Mouse (Mus musculus) forebrain, embryonic 11.5 days (tissue): ENCODE data around the gene Ctnnbip1. TPM values are rescaled to one million over a fixed set of nuclear protein-coding genes. Genes with fewer than 3 reads are reported as not detected.
A peak's percentile ranks its signal among the peaks of the same experiment; 100 is the strongest.

Experiments
- ATAC-seq: fragments of 200-750 bp; cut with Nextera tagmentation; replicated peaks from 2 replicates; pipeline ENCODE4 v1.8.0; 2017; ENCODE audit warnings: moderate TSS enrichment; ENCODE audit not compliant: low FRiP score
- DNase-seq: peaks from one replicate; pipeline ENCODE4 v3.0.0-alpha.2; 2017; ENCODE audit warnings: low spot score
- H3K27ac ChIP-seq: fragments of 300-500 bp; sonication (generic); 2 replicates; pipeline ENCODE4 v1.5.1; 2014; ENCODE audit warnings: low read depth, low read length
- H3K27me3 ChIP-seq: fragments of 300-500 bp; sonication (generic); 2 replicates; pipeline ENCODE4 v1.6.1; 2014; ENCODE audit warnings: mild to moderate bottlenecking, low read length, mixed read lengths; ENCODE audit not compliant: control insufficient read depth, insufficient read depth
- H3K36me3 ChIP-seq: fragments of 300-500 bp; sonication (generic); 2 replicates; pipeline ENCODE4 v1.6.1; 2014; ENCODE audit warnings: mild to moderate bottlenecking, low read length, moderate library complexity, mixed read lengths; ENCODE audit not compliant: control insufficient read depth, insufficient read depth
- H3K4me1 ChIP-seq: fragments of 300-500 bp; sonication (generic); replicated peaks from 2 replicates; pipeline ENCODE4 v1.6.1; 2014; ENCODE audit warnings: low read length, mixed read lengths; ENCODE audit not compliant: control insufficient read depth, insufficient read depth
- H3K4me2 ChIP-seq: fragments of 300-500 bp; sonication (generic); 2 replicates; pipeline ENCODE4 v1.6.1; 2014; ENCODE audit warnings: low read depth, mild to moderate bottlenecking, low read length, moderate library complexity, mixed read lengths; ENCODE audit not compliant: severe bottlenecking
- H3K4me3 ChIP-seq: fragments of 300-500 bp; sonication (generic); 2 replicates; pipeline ENCODE4 v1.5.1; 2014; ENCODE audit warnings: low read depth, low read length
- H3K9ac ChIP-seq: fragments of 300-500 bp; sonication (generic); 2 replicates; pipeline ENCODE4 v1.6.1; 2014; ENCODE audit warnings: low read length
- H3K9me3 ChIP-seq: fragments of 300-500 bp; sonication (generic); 2 replicates; pipeline ENCODE4 v1.6.1; 2016; ENCODE audit warnings: low read length, mixed read lengths; ENCODE audit not compliant: control insufficient read depth
- WGBS: fragments of 180-500 bp; shearing (Covaris S2); extraction: QIAGEN DNeasy Blood & Tissue Kit; methylation state at CpG from one replicate; pipeline ENCODE4 v1.1.7; 2014; 5-methylcytosine and 5-hydroxymethylcytosine counted together
- polyA plus RNA-seq: library from polyadenylated mRNA; unstranded; fragments of >200 nt; fragmentation: Nextera tagmentation; extraction: Ambion mirVana; gene quantifications from 2 replicates; pipeline ENCODE4 v1.2.1, GENCODE M21; 2014

Ctnnbip1 gene
- 71.7 and 72.1 TPM in 2 replicates for polyA plus RNA-seq

GRCm38 (mm10) chr4:149517868-149518340 is at the start of gene Ctnnbip1:
Ctnnbip1 (plus strand) TSS chr4:149518236.
- Histone ChIP-seq H3K4me1 (peaks cover 8% of the 10 kb centered on the region), H3K27me3 (no peaks in the 10 kb centered on the region), H3K4me2 (peak within 1 kb of the TSS; percentile 69), H3K36me3 (no peaks in the 10 kb centered on the region), H3K9ac (peak within 1 kb of the TSS; percentile 84), H3K9me3 (no peaks in the 10 kb centered on the region), H3K27ac (no peak within 1 kb of the TSS), H3K4me3 (peak within 1 kb of the TSS; percentile 87)
- ATAC-seq (peak; percentile 98), DNase-seq (peak; percentile 98)
- under 1% methylated on average over 36 of the region's 46 CpGs for WGBS

- 96% methylated on average over 3 of the region's 3 CpGs for WGBS
- peaks cover 6% of the 10 kb centered on the region for H3K36me3 ChIP-seq
- no peak for ATAC-seq
These were observed 48.5 kb upstream of the Ctnnbip1 start for GRCm38 (mm10) chr4:149469557-149469956.

DNA sequence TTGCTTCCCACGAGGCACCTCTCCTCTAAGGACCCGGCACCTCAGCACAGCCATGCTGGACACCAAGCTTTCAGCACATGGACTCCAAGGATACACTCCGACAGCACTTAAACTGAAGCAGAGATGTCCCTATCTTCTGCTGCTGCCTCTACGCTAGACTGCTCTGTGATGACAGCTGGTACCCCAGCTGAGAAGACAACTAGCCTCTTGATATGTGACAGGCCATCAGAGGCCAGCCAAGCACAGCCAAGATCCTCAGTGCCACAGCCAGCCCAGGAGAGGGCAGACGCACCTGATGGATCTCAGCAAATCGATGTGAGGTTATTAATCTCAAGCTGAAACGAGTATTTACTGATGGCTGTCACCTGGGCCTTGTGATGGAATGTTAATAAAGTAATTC is 42.9 kb upstream of the Ctnnbip1 start:
- no peak for ATAC-seq
- DNase-seq, result no peak
- WGBS, result 85% methylated on average over 7 of the region's 7 CpGs

More at GRCm38 (mm10) chr4:149469557-149469956, 48.5 kb upstream of the Ctnnbip1 start:
- Histone ChIP-seq H3K9me3 (no peaks in the 10 kb centered on the region), H3K27ac (no peak overlapping the region), H3K9ac (no peak overlapping the region), H3K4me3 (no peak overlapping the region), H3K4me1 (no peaks in the 10 kb centered on the region), H3K27me3 (no peaks in the 10 kb centered on the region), H3K4me2 (no peak overlapping the region)
- no peak for DNase-seq

DNA sequence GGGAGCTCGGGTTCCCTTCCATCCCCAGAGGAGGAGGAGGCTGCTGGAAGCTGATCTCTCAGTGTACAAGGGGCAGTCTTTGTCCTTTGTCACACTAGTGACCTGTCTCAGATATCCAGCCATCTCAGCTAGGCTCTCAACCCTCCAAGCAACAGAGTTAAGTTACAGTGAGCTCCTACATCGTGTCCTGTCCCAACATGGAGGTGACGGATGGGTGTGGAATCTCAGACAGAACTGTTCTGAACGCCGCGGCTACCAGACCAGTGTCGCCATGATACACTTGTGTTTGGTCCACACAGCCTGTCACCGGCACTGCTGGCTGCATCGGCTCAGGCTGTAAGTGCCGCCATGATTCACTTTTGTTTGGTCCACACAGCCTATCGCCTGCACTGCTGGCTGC is 41.0 kb upstream of the Ctnnbip1 start, which contains the start of gene Tmem274:
Gene Tmem274 (plus strand): TSS at position 301 of the 400 bp plus-strand sequence.
- Histone ChIP-seq H3K4me3 (no peak within 1 kb of the TSS), H3K9me3 (no peaks in the 10 kb centered on the region), H3K27me3 (no peaks in the 10 kb centered on the region), H3K27ac (no peak within 1 kb of the TSS), H3K9ac (no peak within 1 kb of the TSS), H3K4me1 (no peaks in the 10 kb centered on the region), H3K36me3 (peaks cover 6% of the 10 kb centered on the region), H3K4me2 (no peak within 1 kb of the TSS)
- no peak for ATAC-seq
- no peak for DNase-seq
- 84% methylated on average over 11 of the region's 11 CpGs for WGBS

More for the DNA sequence above, 42.9 kb upstream of the Ctnnbip1 start:
- Histone ChIP-seq H3K4me1 (no peaks in the 10 kb centered on the region), H3K9ac (no peak overlapping the region), H3K36me3 (peaks cover 6% of the 10 kb centered on the region), H3K27me3 (no peaks in the 10 kb centered on the region), H3K4me2 (no peak overlapping the region), H3K9me3 (no peaks in the 10 kb centered on the region), H3K27ac (no peak overlapping the region), H3K4me3 (no peak overlapping the region)

GRCm38 (mm10) chr4:149484566-149484965 is 33.5 kb upstream of the Ctnnbip1 start:
- peak overlapping the region; percentile 76 for H3K4me3 ChIP-seq
- ATAC-seq (no peak), DNase-seq (no peak)
- H3K36me3 ChIP-seq, result peaks cover 2% of the 10 kb centered on the region; the same call in 1 of the 2 replicates
- H3K27me3 ChIP-seq, result no peaks in the 10 kb centered on the region
- peak overlapping the region; percentile 71 for H3K9ac ChIP-seq
- H3K4me2 ChIP-seq, result peak overlapping the region; percentile 84
- WGBS, result 56% methylated on average over 3 of the region's 3 CpGs
- H3K27ac ChIP-seq, result peak overlapping the region; percentile 57; the same call in 1 of the 2 replicates
- 0 out of 2 replicates have a peak, but pooled peaks cover 4% of the 10 kb centered on the region for H3K4me1 ChIP-seq
- H3K9me3 ChIP-seq, result no peaks in the 10 kb centered on the region

DNA sequence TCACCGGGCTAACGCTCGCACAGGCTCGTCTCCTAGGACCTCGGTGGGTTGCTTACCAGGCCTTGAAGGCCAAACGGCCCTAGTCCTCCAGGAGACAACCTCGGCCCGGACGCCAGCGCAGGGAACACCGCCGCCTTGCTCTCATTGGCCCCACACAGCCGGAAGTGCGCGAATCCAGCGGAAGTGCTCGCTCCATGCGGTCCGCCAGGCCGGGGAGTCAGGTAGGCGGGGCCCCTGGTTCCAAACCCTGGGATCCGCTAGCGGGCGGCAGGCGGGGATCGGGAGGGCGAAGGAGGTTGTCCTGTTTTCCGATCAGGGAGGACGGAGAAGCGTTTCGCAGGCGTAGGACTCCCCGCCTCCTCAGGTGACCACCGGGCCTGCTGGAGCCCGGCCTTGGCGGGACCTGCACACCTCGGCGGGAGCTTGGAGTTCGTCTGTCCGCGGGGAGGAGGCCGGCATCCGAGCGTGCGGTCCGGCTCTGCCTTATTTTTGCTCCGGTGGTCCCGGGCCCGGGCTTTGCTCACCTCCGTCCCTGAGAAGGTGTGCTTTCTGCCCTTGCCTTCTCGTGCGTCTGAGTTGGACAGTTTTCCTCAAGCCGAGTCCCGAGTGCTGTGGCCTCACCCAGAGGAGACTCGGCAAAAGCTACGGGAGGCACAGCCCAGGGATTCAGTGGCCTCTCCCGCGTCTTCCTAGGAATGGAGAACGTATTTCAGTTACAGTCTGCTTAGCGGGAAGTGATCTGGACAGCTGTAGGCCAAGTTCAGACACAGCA is 32.8 kb upstream of the Ctnnbip1 start, which contains the start of the genes Nmnat1 and Lzic:
Gene Nmnat1 (minus strand): TSS at position 150 of the 772 bp plus-strand sequence.
Gene Lzic (plus strand): TSS at position 177 of the 772 bp plus-strand sequence.
- Histone ChIP-seq H3K9ac (peak within 1 kb of the TSS; percentile 71), H3K4me1 (0 out of 2 replicates have a peak, but pooled peaks cover 4% of the 10 kb centered on the region), H3K27ac (peak within 1 kb of the TSS; percentile 57; the same call in 1 of the 2 replicates), H3K4me2 (peak within 1 kb of the TSS; percentile 84), H3K9me3 (no peaks in the 10 kb centered on the region), H3K27me3 (no peaks in the 10 kb centered on the region), H3K4me3 (peak within 1 kb of the TSS; percentile 76), H3K36me3 (peaks cover 7% of the 10 kb centered on the region; the same call in 1 of the 2 replicates)
- DNase-seq (peak; percentile 98), ATAC-seq (peak; percentile 98)
- under 1% methylated on average over 60 of the region's 60 CpGs for WGBS

DNA sequence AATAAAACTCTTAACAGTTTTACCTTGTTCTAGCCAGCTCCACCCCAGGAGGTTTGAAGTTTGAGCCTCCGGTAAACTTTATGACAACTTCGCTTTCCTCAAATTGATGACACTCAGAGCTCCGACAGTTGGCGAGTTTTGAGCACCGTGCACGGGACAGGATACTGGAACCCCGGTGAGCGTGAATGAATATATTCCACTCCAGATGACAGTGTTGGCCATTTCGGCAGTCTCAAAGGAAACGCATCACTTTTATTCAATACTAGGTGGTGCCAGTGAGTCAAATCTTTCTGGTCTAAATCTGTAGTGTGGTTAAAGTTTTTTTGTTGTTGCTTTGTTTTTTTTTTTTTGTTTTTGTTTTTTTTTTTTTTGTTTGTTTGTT is 32.2 kb upstream of the Ctnnbip1 start:
- Histone ChIP-seq H3K27me3 (no peaks in the 10 kb centered on the region), H3K27ac (no peak overlapping the region), H3K9ac (peak overlapping the region; percentile 71), H3K4me3 (peak overlapping the region; percentile 76), H3K9me3 (no peaks in the 10 kb centered on the region), H3K36me3 (peaks cover 7% of the 10 kb centered on the region; the same call in 1 of the 2 replicates), H3K4me1 (0 out of 2 replicates have a peak, but pooled peaks cover 4% of the 10 kb centered on the region), H3K4me2 (peak overlapping the region; percentile 84)
- WGBS, result 2% methylated on average over 10 of the region's 10 CpGs
- 0 out of 2 replicates have a peak, but pooled peaks have one; percentile 22 for ATAC-seq
- DNase-seq, result no peak

GRCm38 (mm10) chr4:149487729-149488128 is 30.3 kb upstream of the Ctnnbip1 start:
- Histone ChIP-seq H3K9ac (no peak overlapping the region), H3K4me3 (no peak overlapping the region), H3K27ac (no peak overlapping the region), H3K4me1 (0 out of 2 replicates have a peak, but pooled peaks cover 4% of the 10 kb centered on the region), H3K36me3 (peaks cover 13% of the 10 kb centered on the region), H3K4me2 (no peak overlapping the region), H3K9me3 (no peaks in the 10 kb centered on the region), H3K27me3 (no peaks in the 10 kb centered on the region)
- 95% methylated on average over 12 of the region's 12 CpGs for WGBS
- ATAC-seq (no peak), DNase-seq (no peak)
